Mouse (Mus musculus): ENCODE data around the gene Ajm1.
A peak's percentile ranks its signal among the peaks of the same experiment; 100 is the strongest.
"Not testable (repeated sequence)": the region's sequence is repeated elsewhere in the genome, so short reads cannot be mapped to it uniquely, and the experiment has no call there.

The Ajm1 gene

DNA sequence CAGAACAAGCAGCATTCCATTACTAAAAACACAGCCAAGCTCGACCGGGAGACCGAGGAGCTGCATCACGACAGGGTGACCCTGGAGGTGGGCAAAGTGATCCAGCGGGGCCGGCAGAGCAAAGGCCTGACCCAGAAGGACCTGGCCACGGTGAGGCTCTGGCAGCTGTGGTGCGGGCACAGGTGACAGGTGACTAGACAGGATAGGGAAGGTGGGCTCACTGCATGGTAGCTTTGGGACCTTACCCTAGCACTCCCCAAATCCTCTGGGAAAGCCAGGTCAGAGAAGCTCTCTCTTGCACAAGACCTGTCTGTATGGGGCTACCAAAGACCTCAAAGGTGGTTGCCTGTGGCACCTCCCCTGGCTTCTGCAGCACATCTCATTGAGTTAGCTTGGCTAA lies 21.0 kb downstream of the Ajm1 start:
- no peak for DNase-seq

DNA sequence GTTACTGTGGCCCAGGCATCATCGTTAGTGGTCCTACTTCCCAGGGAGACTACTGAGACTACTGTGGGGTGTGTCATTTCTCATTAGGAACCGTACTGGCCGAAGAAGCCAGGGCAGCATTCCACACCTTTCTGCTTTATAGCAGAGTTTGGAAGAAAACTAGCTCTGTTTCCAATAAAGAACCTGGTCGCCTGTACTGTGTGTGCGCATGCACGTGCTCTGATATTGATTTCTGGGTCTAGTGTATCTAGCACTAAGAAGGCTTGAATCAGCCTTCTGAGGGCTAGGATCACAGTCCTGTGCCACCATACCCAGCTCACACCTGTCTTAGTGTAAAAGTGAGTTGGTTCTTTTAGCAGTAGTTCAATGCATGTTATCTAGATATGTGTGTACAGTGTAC lies 22.8 kb downstream of the Ajm1 start:
- no peak for DNase-seq

DNA sequence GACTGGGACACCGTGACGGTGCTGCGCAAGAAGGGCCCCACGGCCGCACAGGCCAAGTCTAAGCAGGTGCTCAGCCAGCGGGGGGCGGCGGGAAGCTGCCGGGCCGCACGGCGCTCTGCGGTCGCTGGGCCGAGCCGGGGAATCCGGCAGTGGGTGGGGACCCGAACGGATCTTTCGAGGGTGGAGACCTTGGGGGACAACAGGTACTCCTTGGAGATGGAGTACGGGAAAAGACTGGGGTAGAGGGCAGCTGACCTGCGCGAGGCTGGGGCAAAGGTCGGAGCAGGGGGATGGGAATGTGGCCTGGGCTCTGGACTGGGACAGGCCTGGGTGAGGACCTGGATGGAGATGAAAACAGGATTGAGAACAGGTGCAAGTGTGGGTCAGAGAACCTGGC lies 23.6 kb downstream of the Ajm1 start:
- DNase-seq, result no peak

DNA sequence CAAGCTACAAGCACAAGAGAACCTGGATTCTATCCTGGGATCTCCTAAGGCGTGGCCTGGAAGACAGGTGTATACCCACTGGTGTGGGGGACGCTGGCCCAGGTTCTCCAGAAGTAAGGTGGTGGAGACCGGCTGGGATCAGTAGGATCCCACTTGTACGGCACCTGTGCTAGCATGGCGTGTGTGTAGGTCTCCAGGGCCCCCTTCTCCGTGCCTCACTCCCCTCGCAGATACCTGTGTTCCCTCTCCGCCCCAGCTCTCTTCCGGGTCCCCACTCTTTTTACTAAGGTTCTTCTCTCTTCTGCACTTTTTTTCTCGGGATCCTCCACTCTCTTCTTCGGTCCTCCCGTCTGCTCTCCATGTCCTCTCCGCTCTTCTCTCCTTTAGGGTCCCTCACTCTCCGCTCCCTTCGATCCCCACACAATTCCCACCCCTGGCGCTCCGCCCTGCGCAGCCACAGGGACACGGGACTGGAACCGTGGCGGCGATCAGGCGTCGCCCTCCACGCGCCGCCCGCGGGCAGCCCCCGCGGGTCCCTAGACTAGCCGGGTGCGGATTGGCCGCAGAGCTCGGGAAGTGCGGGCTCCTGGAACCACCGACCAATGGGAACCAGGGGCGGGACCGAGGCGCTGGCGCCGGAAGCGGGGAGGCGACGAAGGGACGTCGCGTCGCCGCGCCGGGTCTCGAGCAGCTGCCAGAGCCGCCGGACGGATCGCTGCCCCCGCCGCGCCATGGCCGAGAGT lies 24.2 kb downstream of the Ajm1 start, which contains the start of gene Edf1:
Gene Edf1, plus strand, starts transcription at position 627 of the 743 bp plus-strand sequence.
- DNase-seq, result peak; percentile 95

DNA sequence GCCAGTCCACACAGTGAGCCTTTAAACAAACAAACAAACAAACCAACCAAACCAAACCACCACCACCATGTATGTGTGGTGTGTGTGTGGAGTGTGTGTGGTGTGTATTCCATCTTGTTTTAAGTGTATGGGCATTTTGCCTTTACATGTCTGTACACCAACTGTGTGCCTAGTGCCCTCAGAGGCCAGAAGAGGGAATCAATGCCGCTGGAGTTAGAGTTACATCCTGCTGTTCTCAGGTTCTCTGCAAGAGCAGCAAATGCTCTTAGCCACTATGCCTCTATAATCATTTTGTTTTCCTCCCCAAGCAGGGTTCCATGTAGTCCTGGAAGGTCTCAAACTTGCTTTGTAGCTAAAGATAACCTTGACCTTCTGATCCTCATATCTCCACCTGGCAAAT lies 25.3 kb downstream of the Ajm1 start:
- DNase-seq, result no peak

DNA sequence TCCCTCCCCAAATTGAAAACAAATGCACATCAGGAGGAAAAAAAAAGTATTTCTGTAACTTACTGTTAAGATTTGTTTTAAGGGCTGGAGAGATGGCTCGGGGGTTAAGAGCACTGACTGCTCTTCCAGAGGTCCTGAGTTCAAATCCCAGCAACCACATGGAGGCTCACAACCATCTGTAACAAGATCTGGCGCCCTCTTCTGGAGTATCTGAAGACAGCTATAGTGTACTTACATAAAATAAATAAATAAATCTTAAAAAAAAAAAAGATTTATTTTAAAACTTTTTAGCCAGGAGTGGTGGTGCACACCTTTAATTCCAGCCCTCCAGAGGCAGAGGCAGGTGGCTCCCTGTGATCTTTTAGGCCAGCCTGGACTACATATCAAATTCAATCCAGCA lies 26.1 kb downstream of the Ajm1 start:
- DNase-seq, result not testable (repeated sequence)

DNA sequence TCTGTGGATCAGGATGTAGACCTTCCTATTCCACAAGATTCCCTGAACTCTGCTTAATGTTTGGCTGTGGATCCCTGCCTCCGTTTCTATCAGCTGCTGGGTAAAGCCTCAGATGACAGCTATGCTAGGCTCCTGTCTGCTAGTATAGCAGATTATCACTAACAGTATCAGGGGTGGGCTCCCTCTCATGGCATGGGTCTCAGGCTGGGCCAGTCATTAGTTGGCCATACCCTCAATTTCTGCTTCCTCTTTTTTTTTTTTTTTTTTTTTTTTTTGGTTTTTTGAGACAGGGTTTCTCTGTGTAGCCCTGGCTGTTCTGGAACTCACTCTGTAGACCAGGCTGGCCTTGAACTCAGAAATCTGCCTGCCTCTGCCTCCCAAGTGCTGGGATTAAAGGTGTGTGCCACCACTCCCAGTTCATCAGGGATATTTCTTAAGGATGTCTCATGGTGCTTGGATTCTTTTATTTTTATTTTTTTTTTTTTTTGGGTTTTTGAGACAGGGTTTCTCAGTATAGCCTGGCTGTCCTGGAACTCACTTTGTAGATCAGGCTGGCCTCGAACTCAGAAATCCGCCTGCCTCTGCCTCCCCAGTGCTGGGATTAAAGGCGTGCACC lies 28.3 kb downstream of the Ajm1 start:
- DNase-seq, result not testable (repeated sequence)

DNA sequence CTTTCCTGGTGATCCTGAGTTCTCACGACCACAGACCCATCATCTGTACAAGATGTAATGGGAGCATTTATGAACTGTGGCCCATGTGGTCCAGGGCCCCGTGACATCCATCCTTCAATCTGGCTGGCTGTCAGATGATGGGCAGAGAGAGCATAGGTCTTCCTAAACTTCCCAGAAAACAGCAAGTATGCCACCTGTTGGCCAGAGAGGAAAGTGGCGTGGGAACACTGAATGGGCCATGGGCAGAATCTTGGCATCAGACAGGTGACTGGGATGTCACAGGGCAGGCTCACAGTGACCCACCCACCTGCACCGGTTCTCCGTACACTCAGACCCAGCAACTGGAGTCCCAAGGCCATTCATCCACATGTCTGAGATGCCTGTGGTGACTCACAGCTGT lies 30.4 kb downstream of the Ajm1 start:
- DNase-seq, result peak; percentile 70

DNA sequence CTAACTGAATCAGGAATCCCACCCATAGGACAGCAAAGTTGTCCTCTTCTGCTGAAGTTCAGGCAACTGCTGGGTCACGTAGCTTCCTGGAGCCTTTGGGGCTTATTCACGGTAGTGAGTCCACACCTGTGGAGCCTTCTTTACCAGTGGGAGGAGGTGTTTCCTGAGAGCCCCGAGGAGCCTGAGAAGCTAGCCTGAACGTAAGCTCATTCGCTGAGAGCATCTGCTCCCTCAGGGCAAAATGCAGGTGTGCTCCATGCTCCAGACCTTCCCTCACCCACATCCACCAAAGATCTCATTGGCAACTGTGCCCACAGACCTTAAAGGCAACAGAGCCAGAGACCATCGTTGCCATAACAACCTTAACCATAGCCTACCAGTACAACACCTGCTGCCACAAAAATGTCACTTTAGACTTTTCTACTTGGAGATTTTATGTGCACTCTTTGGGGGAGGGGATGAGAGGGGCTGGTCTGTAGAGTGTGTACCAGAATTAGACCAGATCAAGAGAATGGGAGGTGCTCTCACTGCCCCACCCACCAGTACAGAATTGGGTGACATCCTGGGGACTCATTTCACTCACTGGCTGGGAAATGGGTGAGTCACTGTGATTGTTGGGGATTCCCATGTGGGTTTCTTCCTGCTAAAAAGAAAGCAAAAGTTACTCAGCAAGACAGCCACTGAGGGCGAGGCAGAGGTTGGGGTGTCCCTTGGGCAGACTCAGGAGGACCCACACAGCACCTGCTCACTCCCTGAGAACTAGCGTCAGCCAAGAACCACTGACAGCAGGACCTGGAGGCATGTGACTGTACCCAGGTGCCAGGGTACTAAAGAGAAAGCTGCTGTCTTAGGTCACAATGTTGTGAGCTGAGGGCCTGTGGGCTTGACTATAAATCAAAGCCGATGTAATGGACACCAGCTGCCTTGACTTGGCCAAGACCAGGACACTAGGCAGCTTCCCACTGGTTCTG lies 32.3 kb downstream of the Ajm1 start:
- peak; percentile 83 for DNase-seq

DNA sequence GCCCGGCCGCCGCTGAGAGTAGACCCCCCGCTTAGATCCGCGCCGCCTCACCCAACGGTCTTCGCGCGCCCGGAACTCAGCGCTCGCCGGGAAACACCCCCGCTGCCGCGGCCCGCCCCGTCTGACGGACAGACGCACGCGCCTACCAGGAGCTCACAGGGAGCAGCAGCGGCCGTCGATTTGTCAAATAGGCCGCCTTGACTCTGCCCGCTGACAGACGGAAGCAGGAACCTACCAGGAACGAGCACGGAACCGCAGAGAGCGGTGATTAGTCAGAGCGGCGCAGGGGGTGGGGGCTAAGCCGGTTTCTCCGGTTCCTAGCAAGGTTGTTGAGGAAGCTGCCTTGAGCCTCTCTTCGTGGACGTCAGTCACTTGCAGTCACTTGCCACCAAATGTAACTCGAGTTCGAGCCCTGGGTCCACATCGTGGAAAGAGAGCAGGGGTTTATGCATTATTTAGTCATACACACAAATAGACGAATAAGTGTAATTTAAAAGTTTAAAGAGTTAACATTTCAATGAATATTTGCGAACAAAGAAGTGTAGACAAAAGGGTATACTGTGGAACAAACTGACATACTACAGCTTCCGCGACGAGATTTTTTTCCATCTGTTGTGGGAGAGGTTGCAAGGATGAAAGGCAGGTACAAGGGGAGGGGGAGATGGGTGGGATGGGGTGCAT lies 34.6 kb downstream of the Ajm1 start, which contains the start of gene Traf2:
Gene Traf2, minus strand, starts transcription at position 130 of the 681 bp plus-strand sequence.
- peak; percentile 98 for DNase-seq

DNA sequence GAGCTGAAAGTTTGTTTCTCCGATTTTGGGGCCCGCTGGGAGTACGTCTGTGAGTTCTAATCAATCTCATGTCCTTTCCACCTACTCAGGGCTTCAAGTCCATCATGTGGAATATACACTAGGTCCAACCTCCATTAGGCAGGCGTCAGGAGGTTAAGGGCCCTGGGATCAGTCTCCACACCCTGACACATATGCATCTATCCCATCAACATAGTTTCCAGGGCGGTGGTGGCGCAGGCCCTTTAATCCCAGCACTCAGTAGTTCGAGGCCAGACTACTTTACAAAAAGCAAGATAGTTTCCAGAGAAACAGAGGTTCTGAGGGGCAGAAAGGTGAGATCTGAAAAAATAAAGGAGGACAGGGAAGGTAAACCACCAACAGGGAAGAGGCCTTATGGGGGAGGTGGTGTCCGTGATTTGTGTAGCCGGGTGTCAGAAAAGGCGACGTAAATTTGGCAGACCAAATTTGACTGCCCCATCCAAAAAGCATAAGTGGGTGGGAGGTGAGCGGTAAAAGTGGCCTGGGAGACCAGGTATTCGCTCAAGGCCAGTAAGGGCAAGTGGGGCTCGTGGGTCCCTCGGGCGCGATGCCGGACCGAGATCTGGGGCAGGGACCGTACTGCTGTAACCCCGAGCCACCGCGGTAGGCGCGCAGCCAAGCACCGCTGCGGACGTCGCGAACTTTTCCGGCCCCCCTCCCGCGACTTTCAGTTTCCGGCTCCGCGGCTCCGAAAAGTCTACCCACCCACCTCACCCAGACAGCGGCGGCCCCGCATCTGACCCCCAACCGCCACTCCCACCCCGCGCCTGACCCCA lies 35.4 kb downstream of the Ajm1 start:
- peak; percentile 29 for DNase-seq

DNA sequence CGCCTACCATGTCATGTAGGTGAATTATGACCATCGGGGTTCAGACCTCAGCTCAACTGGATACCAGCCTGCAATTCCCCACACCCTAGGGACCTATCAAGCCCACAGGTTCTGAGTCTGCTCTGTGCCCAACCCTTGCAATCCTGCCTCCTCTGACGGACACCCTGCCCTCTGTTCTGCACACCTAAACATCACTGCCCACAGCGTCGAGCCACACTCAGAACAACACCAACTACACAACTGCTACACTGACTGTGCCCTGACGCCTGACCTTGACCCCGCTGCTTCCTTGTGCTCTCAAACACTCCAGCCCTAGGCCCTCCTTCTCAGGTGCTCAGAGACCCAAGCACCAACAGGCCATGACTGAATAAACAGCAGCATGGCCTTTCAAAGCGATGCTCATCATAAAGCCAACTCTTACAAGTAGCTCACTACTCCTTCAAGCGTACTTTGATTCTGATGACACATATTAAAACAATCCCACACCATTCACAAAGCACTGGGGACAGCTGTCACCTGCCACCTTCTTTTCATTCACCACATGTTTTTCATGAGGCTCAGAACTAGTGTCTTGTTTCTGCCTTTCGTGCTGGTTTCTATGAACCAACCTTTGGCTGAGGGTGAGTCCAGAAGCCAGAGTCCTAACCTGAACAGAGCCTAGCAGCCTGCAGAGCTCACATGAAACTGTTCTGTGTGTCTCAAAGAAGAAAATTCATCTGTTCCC lies 39.8 kb downstream of the Ajm1 start:
- no peak for DNase-seq

DNA sequence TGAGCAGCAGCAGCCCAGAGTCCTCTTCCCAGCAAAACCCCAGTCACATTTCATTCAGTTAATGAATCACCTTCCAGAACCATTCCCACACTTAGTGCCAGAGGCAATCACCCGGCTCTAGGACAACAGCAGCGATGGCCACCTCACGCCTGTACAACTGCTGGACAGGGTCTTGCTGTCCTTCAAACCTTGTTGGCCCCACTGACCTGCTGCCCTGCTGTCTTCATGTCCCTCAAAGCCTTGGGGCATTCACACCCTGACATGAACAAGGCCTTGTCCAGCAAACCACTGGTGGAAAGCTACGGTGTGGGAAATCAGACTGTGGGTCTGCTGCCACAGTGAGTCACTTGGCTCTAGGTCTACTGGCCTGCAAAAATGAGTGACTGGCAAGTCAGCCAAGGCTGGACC lies 41.0 kb downstream of the Ajm1 start:
- DNase-seq, result no peak

DNA sequence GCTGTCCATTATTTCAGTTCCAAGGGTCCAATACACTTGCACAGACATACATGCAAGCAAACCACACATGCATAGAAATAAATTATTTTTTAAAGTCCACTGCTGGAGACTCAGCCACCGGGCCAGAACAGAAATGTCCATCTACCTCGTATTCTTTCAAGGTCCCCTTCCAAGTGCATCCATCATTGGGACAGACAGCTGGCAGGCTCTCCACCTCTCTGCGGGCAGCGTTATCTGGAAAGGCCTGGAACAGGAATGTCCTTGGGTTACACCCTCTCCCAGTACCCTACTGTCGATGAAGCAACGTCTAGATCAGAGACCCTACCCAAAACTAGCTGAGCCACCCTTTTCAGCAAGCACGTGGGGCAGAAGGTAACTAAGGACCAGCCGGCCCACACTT lies 45.0 kb downstream of the Ajm1 start:
- no peak for DNase-seq

DNA sequence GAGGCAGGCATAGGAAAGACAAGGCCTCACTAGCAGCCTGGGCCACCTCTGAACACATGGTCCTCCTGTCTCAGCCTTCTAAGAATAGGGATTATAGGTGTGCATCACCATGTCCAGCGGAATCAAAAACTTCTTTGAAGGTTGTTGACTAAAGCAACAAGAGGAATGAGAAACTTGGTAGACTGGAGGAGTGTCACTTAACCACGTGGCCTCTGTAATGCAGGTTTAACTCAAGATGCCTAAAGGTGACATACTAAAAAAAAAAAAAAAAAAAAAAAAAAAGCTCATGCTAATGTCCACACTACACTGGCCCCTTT lies 46.7 kb downstream of the Ajm1 start:
- no peak for DNase-seq

DNA sequence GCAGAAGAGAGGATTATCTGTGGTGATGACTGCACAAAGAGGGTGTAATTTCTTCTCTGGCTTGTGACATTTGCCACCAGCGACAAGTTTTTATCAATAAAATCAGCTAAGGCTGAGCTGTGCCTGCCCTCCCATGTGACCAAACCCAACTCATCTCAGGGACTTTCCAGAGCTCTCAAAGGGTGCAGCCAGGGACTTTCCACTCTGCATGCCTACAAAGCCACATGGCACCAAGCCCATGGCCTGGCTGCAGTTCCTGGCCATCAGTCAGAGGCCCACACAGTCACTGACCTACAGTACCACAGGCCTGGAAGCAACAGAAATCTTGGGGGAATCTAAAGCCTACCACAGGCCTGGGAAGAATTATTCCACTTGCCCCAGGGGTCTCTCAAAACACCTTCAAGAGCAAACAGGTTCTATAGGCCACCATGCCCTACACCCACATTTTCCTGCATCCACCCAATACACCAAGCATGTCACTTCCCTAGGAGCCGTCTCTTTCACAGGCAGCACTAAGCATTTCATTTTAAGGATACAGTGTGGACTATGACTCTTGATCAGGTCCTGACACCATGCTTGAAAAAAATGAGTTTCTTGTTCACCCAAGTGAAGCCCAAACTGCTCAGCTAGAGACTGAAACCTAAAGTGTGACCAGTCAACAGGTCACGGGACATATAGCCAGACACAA lies 47.2 kb downstream of the Ajm1 start:
- peak; percentile 25 for DNase-seq

DNA sequence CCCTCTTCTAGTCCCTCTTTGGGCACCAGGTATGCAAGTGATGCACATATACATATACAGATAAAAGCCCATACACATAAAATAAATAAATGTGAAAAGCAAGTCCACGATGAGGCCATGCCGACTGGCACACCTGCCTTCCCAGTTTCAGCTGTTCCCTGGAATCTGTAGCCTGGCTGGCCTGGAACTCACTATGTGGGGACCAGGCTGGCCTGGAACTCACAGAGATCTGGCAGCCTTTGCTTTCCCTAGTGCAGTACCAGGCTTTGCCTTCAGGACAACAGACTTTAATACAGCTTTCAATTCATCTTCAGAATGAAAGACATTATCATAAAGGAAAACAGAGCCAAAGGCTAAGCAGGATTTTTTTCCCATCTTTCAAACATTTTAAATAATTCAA lies 47.9 kb downstream of the Ajm1 start:
- no peak for DNase-seq

DNA sequence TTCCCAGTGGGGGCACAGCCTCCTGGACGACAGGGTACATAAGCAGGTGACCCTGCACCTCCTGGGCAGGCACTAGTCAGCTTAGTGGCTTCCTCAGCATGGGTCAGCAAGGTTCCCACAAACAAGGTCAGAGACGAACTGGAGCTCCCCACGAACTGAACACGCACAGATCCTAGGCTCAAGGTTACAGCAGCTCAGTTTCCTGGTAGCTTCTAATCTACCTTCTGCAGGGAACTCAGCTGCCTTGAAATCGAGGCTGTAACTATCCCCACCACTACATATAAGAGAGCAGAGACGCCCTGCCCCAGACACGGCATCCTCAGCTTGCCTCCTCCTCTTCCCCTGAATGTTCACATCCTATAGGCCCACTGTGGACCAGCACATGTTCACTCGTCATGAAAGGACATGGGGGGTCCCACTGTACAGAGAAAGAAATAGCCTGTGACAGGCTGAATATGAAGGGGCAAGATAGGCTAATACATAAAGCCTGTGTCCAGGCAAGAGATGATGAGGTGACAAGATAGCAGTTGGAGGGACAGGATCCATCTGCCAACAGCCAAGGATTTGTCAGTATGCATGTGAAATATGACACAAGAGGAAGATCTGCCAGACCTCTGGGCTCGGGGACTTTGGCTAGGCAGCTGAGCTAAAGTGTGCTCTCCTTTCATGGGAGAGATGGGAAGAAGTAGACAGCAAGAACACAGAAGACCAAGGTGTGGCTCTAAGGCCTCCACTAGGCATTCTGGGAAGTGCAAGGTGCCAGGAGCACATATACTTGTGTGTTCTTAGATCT lies 54.9 kb downstream of the Ajm1 start:
- DNase-seq, result no peak
